Mouse (Mus musculus) midbrain, postnatal 0 days (tissue): ENCODE measurements at regions not wholly inside any gene's neighbourhood (a gene's known extent, or its start where the extent isn't known, plus 50 kb on each side); places are given as distances from the start of the nearest gene placed in this dataset.

Source experiments
- ATAC-seq: fragments of 200-750 bp; cut with Nextera tagmentation; 2 replicates; pipeline ENCODE4 v1.8.0; 2017; ENCODE audit warnings: moderate number of reproducible peaks, mild to moderate bottlenecking, moderate TSS enrichment, moderate library complexity; ENCODE audit not compliant: low FRiP score
- DNase-seq: peaks from one replicate; pipeline ENCODE4 v3.0.0-alpha.2; 2015; ENCODE audit warnings: low spot score
- H3K27ac ChIP-seq: fragments of 300-500 bp; sonication (generic); 2 replicates; pipeline ENCODE4 v1.5.1; 2014; ENCODE audit warnings: low read depth, mild to moderate bottlenecking, low read length, mixed read lengths
- H3K27me3 ChIP-seq: fragments of 300-500 bp; sonication (generic); 2 replicates; pipeline ENCODE4 v1.6.1; 2014; ENCODE audit warnings: low read length, control low read depth, mixed read lengths; ENCODE audit not compliant: insufficient read depth
- H3K36me3 ChIP-seq: fragments of 300-500 bp; sonication (generic); 2 replicates; pipeline ENCODE4 v1.6.1; 2014; ENCODE audit warnings: low read length, control low read depth, mixed read lengths; ENCODE audit not compliant: insufficient read depth
- H3K4me1 ChIP-seq: fragments of 300-500 bp; sonication (generic); 2 replicates; pipeline ENCODE4 v1.6.1; 2014; ENCODE audit warnings: mild to moderate bottlenecking, control low read depth, antibody characterized with exemption, low read length, mixed read lengths; ENCODE audit not compliant: insufficient read depth
- H3K4me2 ChIP-seq: fragments of 300-500 bp; sonication (generic); 2 replicates; pipeline ENCODE4 v1.6.1; 2014; ENCODE audit warnings: low read depth, mild to moderate bottlenecking, low read length, mixed read lengths; ENCODE audit not compliant: poor library complexity, severe bottlenecking
- H3K4me3 ChIP-seq: fragments of 300-500 bp; sonication (generic); 2 replicates; pipeline ENCODE4 v1.5.1; 2014; ENCODE audit warnings: low read depth, mild to moderate bottlenecking, low read length, moderate library complexity
- H3K9ac ChIP-seq: fragments of 300-500 bp; sonication (generic); replicated peaks from 2 replicates; pipeline ENCODE4 v1.6.1; 2014; ENCODE audit warnings: mild to moderate bottlenecking, low read length, moderate library complexity, mixed read lengths; ENCODE audit not compliant: poor library complexity, severe bottlenecking
- H3K9me3 ChIP-seq: fragments of 300-500 bp; sonication (generic); 2 replicates; pipeline ENCODE4 v1.6.1; 2016; ENCODE audit warnings: low read length, control low read depth
- CTCF ChIP-seq: IDR thresholded peaks from 2 replicates; pipeline ENCODE4 v1.5.1; 2016; ENCODE audit warnings: antibody characterized with exemption, mild to moderate bottlenecking
- WGBS: fragments of 180-500 bp; shearing (Covaris S2); extraction: QIAGEN DNeasy Blood & Tissue Kit; methylation state at CpG from one replicate; pipeline ENCODE4 v1.1.7; 2014; 5-methylcytosine and 5-hydroxymethylcytosine counted together

- DNase-seq (peak; percentile 20), ATAC-seq (no peak)
- Histone ChIP-seq H3K4me3 (no peak overlapping the region), H3K4me1 (peaks cover 6% of the 10 kb centered on the region; the same call in 1 of the 2 replicates), H3K27ac (0 out of 2 replicates have a peak overlapping the region, but pooled peaks have one; percentile 14), H3K9me3 (no peaks in the 10 kb centered on the region), H3K36me3 (no peaks in the 10 kb centered on the region), H3K9ac (no peak overlapping the region), H3K4me2 (no peak overlapping the region), H3K27me3 (no peaks in the 10 kb centered on the region)
- 47% methylated on average over 10 of the region's 10 CpGs for WGBS
- no peak for TF ChIP-seq CTCF
Observed at GRCm38 (mm10) chr1:88623040-88623439, 79.0 kb downstream of the Arl4c start.

GRCm38 (mm10) chr1:88622356-88622755, 79.7 kb downstream of the Arl4c start:
- Histone ChIP-seq H3K36me3 (no peaks in the 10 kb centered on the region), H3K9me3 (no peaks in the 10 kb centered on the region), H3K4me2 (no peak overlapping the region), H3K27me3 (no peaks in the 10 kb centered on the region), H3K27ac (no peak overlapping the region), H3K4me1 (peaks cover 6% of the 10 kb centered on the region; the same call in 1 of the 2 replicates), H3K9ac (no peak overlapping the region), H3K4me3 (no peak overlapping the region)
- no peak for ATAC-seq
- no peak for DNase-seq
- 84% methylated on average over 6 of the region's 6 CpGs for WGBS
- no peak for TF ChIP-seq CTCF

GRCm38 (mm10) chr1:88621214-88621613, 80.8 kb downstream of the Arl4c start:
- no peak for ATAC-seq
- peaks cover 6% of the 10 kb centered on the region; the same call in 1 of the 2 replicates for H3K4me1 ChIP-seq
- 69% methylated on average over 2 of the region's 2 CpGs for WGBS

GRCm38 (mm10) chr1:88613007-88613406, 89.0 kb downstream of the Arl4c start:
- H3K9ac ChIP-seq: no peak overlapping the region
- WGBS: 23% methylated on average over 2 of the region's 2 CpGs
- no peaks in the 10 kb centered on the region for H3K36me3 ChIP-seq
- no peak for TF ChIP-seq CTCF
- 0 out of 2 replicates have a peak, but pooled peaks cover 4% of the 10 kb centered on the region for H3K9me3 ChIP-seq
- no peaks in the 10 kb centered on the region for H3K4me1 ChIP-seq
- no peak overlapping the region for H3K27ac ChIP-seq
- H3K4me3 ChIP-seq: no peak overlapping the region
- H3K4me2 ChIP-seq: no peak overlapping the region
- no peak for DNase-seq
- no peak for ATAC-seq
- H3K27me3 ChIP-seq: no peaks in the 10 kb centered on the region

More at GRCm38 (mm10) chr1:88621214-88621613, 80.8 kb downstream of the Arl4c start:
- H3K27me3 ChIP-seq: no peaks in the 10 kb centered on the region
- no peak for TF ChIP-seq CTCF
- H3K4me3 ChIP-seq: no peak overlapping the region
- no peaks in the 10 kb centered on the region for H3K36me3 ChIP-seq
- no peak for DNase-seq
- 0 out of 2 replicates have a peak, but pooled peaks cover 4% of the 10 kb centered on the region for H3K9me3 ChIP-seq
- no peak overlapping the region for H3K4me2 ChIP-seq
- H3K9ac ChIP-seq: no peak overlapping the region
- no peak overlapping the region for H3K27ac ChIP-seq

GRCm38 (mm10) chr1:88611241-88611640, 90.8 kb downstream of the Arl4c start:
- 90% methylated on average over 5 of the region's 5 CpGs for WGBS
- Histone ChIP-seq H3K4me3 (no peak overlapping the region), H3K9ac (no peak overlapping the region), H3K4me1 (no peaks in the 10 kb centered on the region), H3K9me3 (no peaks in the 10 kb centered on the region), H3K4me2 (no peak overlapping the region), H3K27ac (no peak overlapping the region), H3K36me3 (no peaks in the 10 kb centered on the region), H3K27me3 (no peaks in the 10 kb centered on the region)
- ATAC-seq (no peak), DNase-seq (no peak)
- TF ChIP-seq CTCF: no peak

GRCm38 (mm10) chr1:88610810-88611209, 91.2 kb downstream of the Arl4c start:
- H3K36me3 ChIP-seq: no peaks in the 10 kb centered on the region
- 95% methylated on average over 9 of the region's 9 CpGs for WGBS

More at GRCm38 (mm10) chr1:88610810-88611209, 91.2 kb downstream of the Arl4c start:
- no peak overlapping the region for H3K9ac ChIP-seq
- H3K4me2 ChIP-seq: no peak overlapping the region
- no peak overlapping the region for H3K27ac ChIP-seq
- ATAC-seq: no peak
- no peak for TF ChIP-seq CTCF
- no peak for DNase-seq
- H3K4me3 ChIP-seq: no peak overlapping the region
- no peaks in the 10 kb centered on the region for H3K9me3 ChIP-seq
- H3K4me1 ChIP-seq: no peaks in the 10 kb centered on the region
- H3K27me3 ChIP-seq: no peaks in the 10 kb centered on the region
